Mouse (Mus musculus): Measurements from ENCODE around the gene Gm20696. TPM values are rescaled to one million over a fixed set of nuclear protein-coding genes. Genes with fewer than 3 reads are reported as not detected.

Gene Gm20696
- polyA plus RNA-seq, 1 experiment from 2014 or later, result 6.0 TPM

- Histone ChIP-seq H3K9ac (ENCODE audit: low read depth, low read length) (no peak overlapping the region), H3K4me1 (replicated peaks; ENCODE audit: control insufficient read depth, insufficient read depth, low read length) (0 out of 2 replicates have a peak, but pooled peaks cover 2% of the 10 kb centered on the region), H3K9me3 (ENCODE audit: control insufficient read depth, low read length) (no peaks in the 10 kb centered on the region), H3K4me2 (replicated peaks; ENCODE audit: low read depth, low read length) (no peak overlapping the region), H3K27ac (ENCODE audit: low read depth, low read length) (no peak overlapping the region), H3K36me3 (ENCODE audit: control insufficient read depth, insufficient read depth, low read length) (no peaks in the 10 kb centered on the region), H3K27me3 (ENCODE audit: control insufficient read depth, insufficient read depth, low read length) (no peaks in the 10 kb centered on the region), H3K4me3 (ENCODE audit: low read depth, low read length) (no peak overlapping the region)
- ATAC-seq (ENCODE audit: low FRiP score) (no peak), DNase-seq (ENCODE audit: low spot score) (no peak)
- WGBS, result 65% methylated on average over 9 of the region's 9 CpGs
Observed at GRCm38 (mm10) chr6:99636121-99636520, 30.5 kb downstream of the Gm20696 start.

- Histone ChIP-seq H3K4me1 (replicated peaks; ENCODE audit: control insufficient read depth, insufficient read depth, low read length) (0 out of 2 replicates have a peak, but pooled peaks cover 2% of the 10 kb centered on the region), H3K27ac (ENCODE audit: low read depth, low read length) (no peak overlapping the region), H3K36me3 (ENCODE audit: control insufficient read depth, insufficient read depth, low read length) (no peaks in the 10 kb centered on the region), H3K4me2 (replicated peaks; ENCODE audit: low read depth, low read length) (no peak overlapping the region), H3K27me3 (ENCODE audit: control insufficient read depth, insufficient read depth, low read length) (no peaks in the 10 kb centered on the region), H3K9ac (ENCODE audit: low read depth, low read length) (no peak overlapping the region), H3K9me3 (ENCODE audit: control insufficient read depth, low read length) (no peaks in the 10 kb centered on the region), H3K4me3 (ENCODE audit: low read depth, low read length) (no peak overlapping the region)
- 88% methylated on average over 32 of the region's 32 CpGs for WGBS
- ATAC-seq (ENCODE audit: low FRiP score) (no peak), DNase-seq (ENCODE audit: low spot score) (no peak)
Observed at GRCm38 (mm10) chr6:99632121-99632980, 34.2 kb downstream of the Gm20696 start.

DNA sequence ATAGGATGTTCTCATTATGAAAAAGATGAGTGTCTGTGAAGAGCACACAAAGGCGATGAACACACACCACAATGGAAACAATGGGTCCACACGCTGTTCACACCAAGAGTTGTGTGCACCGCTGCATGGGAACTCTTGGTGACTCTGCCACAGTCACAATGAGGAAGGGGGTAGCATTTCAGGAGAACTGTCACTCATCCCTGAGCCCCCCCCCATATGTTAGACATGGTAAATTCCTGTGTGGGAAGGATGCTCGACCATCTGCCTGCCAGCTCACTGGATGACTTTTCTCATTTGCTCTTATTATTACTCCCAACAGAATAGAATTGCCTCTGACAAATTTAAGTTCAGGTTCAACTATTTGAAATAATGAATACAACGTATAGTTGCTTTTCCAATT, 35.0 kb downstream of the Gm20696 start:
- DNase-seq (ENCODE audit: low spot score), result no peak
- no peak overlapping the region for H3K27ac ChIP-seq (ENCODE audit: low read depth, low read length)
- no peak overlapping the region for H3K4me3 ChIP-seq (ENCODE audit: low read depth, low read length)
- no peak overlapping the region for H3K9ac ChIP-seq (ENCODE audit: low read depth, low read length)
- no peaks in the 10 kb centered on the region for H3K9me3 ChIP-seq (ENCODE audit: control insufficient read depth, low read length)
- no peak overlapping the region for H3K4me2 ChIP-seq (replicated peaks; ENCODE audit: low read depth, low read length)
- WGBS, result 74% methylated on average over 5 of the region's 5 CpGs
- no peaks in the 10 kb centered on the region for H3K27me3 ChIP-seq (ENCODE audit: control insufficient read depth, insufficient read depth, low read length)
- no peak for ATAC-seq (ENCODE audit: low FRiP score)
- no peaks in the 10 kb centered on the region for H3K36me3 ChIP-seq (ENCODE audit: control insufficient read depth, insufficient read depth, low read length)
- H3K4me1 ChIP-seq (replicated peaks; ENCODE audit: control insufficient read depth, insufficient read depth, low read length), result 0 out of 2 replicates have a peak, but pooled peaks cover 2% of the 10 kb centered on the region

DNA sequence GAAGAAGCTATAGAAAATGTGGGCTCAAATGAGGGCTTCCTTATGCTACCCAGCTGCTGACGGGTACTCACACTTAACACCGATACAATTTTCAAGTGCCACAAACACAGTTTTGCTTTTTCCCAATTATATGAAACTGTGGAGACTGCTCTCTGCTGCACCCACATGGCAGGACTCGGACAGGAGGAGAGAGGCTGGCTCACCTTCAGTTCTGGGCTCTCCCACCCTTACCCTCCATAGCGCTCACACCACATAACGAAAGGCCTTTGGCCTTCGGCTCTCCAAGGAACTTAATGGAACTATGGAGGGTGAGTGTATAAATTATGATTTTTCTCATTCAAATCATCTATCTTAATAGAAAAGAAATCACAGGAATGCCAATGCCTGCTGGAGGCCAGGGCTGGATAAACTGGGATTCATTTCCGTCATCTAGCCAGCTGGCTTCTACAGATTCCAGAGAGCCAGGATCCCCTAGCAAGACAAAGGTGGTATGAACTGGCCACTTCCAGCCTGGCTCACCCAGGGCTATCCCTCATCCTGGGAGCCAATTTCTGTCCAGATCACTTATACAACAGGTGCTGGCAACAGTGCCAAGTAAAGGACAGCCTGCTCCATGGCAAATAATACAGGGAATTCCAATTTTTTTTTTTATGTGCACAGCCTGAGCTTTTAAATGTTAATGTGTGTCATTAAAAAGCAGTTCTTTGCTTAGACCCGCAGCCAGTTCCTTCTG, 36.7 kb downstream of the Gm20696 start:
- Histone ChIP-seq H3K4me1 (replicated peaks; ENCODE audit: control insufficient read depth, insufficient read depth, low read length) (peaks cover 5% of the 10 kb centered on the region; the same call in 1 of the 2 replicates), H3K27ac (ENCODE audit: low read depth, low read length) (no peak overlapping the region), H3K4me3 (ENCODE audit: low read depth, low read length) (no peak overlapping the region), H3K9ac (ENCODE audit: low read depth, low read length) (no peak overlapping the region), H3K9me3 (ENCODE audit: control insufficient read depth, low read length) (no peaks in the 10 kb centered on the region), H3K36me3 (ENCODE audit: control insufficient read depth, insufficient read depth, low read length) (no peaks in the 10 kb centered on the region), H3K4me2 (replicated peaks; ENCODE audit: low read depth, low read length) (no peak overlapping the region), H3K27me3 (ENCODE audit: control insufficient read depth, insufficient read depth, low read length) (no peaks in the 10 kb centered on the region)
- ATAC-seq (ENCODE audit: low FRiP score) (no peak), DNase-seq (ENCODE audit: low spot score) (no peak)
- WGBS, result 83% methylated on average over 8 of the region's 8 CpGs

DNA sequence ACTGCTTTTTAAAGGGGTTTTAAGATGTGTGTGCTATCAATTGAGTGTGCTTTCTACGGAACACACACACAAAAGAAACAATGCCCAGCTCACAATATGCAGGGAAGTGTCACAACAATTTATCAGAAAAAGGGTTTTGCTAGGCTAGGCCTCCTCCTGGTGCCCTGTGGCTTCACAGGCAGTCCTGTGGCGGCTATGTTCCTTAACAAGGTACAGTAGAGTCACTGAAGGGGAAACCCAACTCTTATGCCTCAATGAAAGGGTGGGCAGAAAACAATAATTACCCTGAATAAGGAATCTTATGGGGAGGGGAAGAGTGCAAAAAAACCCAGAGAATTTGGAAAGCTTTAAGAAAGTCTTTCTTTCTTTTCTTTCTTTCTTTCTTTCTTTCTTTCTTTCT, 40.2 kb downstream of the Gm20696 start:
- Histone ChIP-seq H3K27ac (ENCODE audit: low read depth, low read length) (no peak overlapping the region), H3K4me2 (replicated peaks; ENCODE audit: low read depth, low read length) (no peak overlapping the region), H3K27me3 (ENCODE audit: control insufficient read depth, insufficient read depth, low read length) (no peaks in the 10 kb centered on the region), H3K9me3 (ENCODE audit: control insufficient read depth, low read length) (no peaks in the 10 kb centered on the region), H3K4me3 (ENCODE audit: low read depth, low read length) (no peak overlapping the region), H3K36me3 (ENCODE audit: control insufficient read depth, insufficient read depth, low read length) (no peaks in the 10 kb centered on the region), H3K4me1 (replicated peaks; ENCODE audit: control insufficient read depth, insufficient read depth, low read length) (peaks cover 3% of the 10 kb centered on the region; the same call in 1 of the 2 replicates), H3K9ac (ENCODE audit: low read depth, low read length) (no peak overlapping the region)
- no peak for DNase-seq (ENCODE audit: low spot score)
- no peak for ATAC-seq (ENCODE audit: low FRiP score)
- 34% methylated on average over 2 of the region's 2 CpGs for WGBS

DNA sequence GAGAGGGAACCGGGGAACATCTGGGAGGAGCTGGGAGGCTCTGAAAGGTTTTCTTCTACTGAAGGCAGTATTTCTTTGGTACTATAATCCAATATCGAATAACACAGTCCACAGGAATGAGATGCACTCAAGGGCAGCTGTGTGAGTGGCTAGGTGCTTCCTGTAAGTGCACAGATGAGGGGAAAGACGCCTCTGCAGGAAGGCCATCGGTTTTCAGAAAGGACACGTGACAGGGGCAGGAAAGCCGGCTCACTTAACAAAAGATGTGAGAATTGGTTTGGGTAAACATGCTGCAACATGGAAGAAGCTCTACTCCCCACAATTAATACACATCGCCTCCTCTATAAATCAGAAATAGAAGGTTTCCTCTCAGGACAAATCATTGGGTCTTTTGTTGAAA, 40.8 kb downstream of the Gm20696 start:
- Histone ChIP-seq H3K9ac (ENCODE audit: low read depth, low read length) (no peak overlapping the region), H3K36me3 (ENCODE audit: control insufficient read depth, insufficient read depth, low read length) (no peaks in the 10 kb centered on the region), H3K4me1 (replicated peaks; ENCODE audit: control insufficient read depth, insufficient read depth, low read length) (peaks cover 3% of the 10 kb centered on the region; the same call in 1 of the 2 replicates), H3K4me3 (ENCODE audit: low read depth, low read length) (no peak overlapping the region), H3K9me3 (ENCODE audit: control insufficient read depth, low read length) (no peaks in the 10 kb centered on the region), H3K27me3 (ENCODE audit: control insufficient read depth, insufficient read depth, low read length) (no peaks in the 10 kb centered on the region), H3K4me2 (replicated peaks; ENCODE audit: low read depth, low read length) (no peak overlapping the region), H3K27ac (ENCODE audit: low read depth, low read length) (no peak overlapping the region)
- no peak for DNase-seq (ENCODE audit: low spot score)
- no peak for ATAC-seq (ENCODE audit: low FRiP score)
- WGBS, result 30% methylated on average over 7 of the region's 7 CpGs

DNA sequence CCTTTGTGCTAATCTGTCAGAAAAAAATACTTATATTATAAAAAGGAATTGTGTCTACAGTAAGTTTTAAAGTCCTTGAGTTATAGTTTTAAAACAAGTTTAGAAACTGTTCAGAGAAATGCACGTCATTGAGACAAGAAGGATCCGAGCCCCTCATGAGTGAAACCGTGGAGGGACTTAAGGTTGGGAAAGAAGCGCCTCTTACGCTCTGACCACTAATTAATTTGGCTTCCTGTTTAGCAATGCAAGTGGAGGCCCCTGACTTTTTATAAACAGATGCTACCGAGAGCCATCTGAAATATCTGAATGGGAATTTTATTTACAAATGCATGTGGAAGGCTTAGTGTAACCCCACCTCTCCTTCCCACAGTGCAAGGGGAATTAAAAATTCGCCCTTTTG, 41.3 kb downstream of the Gm20696 start:
- Histone ChIP-seq H3K4me3 (ENCODE audit: low read depth, low read length) (no peak overlapping the region), H3K27me3 (ENCODE audit: control insufficient read depth, insufficient read depth, low read length) (no peaks in the 10 kb centered on the region), H3K9ac (ENCODE audit: low read depth, low read length) (no peak overlapping the region), H3K4me1 (replicated peaks; ENCODE audit: control insufficient read depth, insufficient read depth, low read length) (peaks cover 3% of the 10 kb centered on the region; the same call in 1 of the 2 replicates), H3K27ac (ENCODE audit: low read depth, low read length) (no peak overlapping the region), H3K36me3 (ENCODE audit: control insufficient read depth, insufficient read depth, low read length) (no peaks in the 10 kb centered on the region), H3K4me2 (replicated peaks; ENCODE audit: low read depth, low read length) (no peak overlapping the region), H3K9me3 (ENCODE audit: control insufficient read depth, low read length) (no peaks in the 10 kb centered on the region)
- no peak for DNase-seq (ENCODE audit: low spot score)
- 52% methylated on average over 7 of the region's 7 CpGs for WGBS
- ATAC-seq (ENCODE audit: low FRiP score), result no peak

DNA sequence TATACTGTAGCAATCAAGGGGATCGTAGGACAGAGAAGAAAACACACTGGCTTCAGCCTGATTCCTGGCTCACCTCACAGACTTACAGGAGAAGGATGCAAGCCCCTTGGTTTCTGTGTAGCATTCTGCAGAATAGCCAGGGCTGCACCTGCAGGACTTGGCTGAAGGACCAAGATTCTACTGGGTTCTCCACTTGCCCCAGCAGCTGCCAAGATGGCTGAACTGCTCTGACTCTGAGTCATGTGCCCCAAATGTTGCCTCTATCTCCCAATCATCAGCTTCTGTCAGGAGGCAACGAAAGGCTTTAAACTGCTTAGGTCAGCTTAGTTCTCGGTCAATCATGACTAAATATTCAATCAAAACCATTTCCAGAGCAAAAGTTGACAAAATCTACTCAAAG, 42.1 kb downstream of the Gm20696 start:
- ATAC-seq (ENCODE audit: low FRiP score) (no peak), DNase-seq (ENCODE audit: low spot score) (no peak)
- no peak overlapping the region for H3K4me2 ChIP-seq (replicated peaks; ENCODE audit: low read depth, low read length)
- 86% methylated on average over 3 of the region's 3 CpGs for whole genome bisulfite sequencing
- H3K27ac ChIP-seq (ENCODE audit: low read depth, low read length), result no peak overlapping the region
- peaks cover 3% of the 10 kb centered on the region; the same call in 1 of the 2 replicates for H3K4me1 ChIP-seq (replicated peaks; ENCODE audit: control insufficient read depth, insufficient read depth, low read length)
- no peaks in the 10 kb centered on the region for H3K27me3 ChIP-seq (ENCODE audit: control insufficient read depth, insufficient read depth, low read length)
- H3K4me3 ChIP-seq (ENCODE audit: low read depth, low read length), result no peak overlapping the region
- H3K9ac ChIP-seq (ENCODE audit: low read depth, low read length), result no peak overlapping the region
- no peaks in the 10 kb centered on the region for H3K9me3 ChIP-seq (ENCODE audit: control insufficient read depth, low read length)
- H3K36me3 ChIP-seq (ENCODE audit: control insufficient read depth, insufficient read depth, low read length), result no peaks in the 10 kb centered on the region
